8 mouse cellular contexts compared by ENCODE assay signal in genomic region chr4:54949561-54949940, GRCm38 (mm10). TPM values are rescaled to one million over a fixed set of nuclear protein-coding genes. Genes with fewer than 3 reads are reported as not detected.
DNase-seq lines count a peak whose midpoint lies in the region; ATAC-seq and TF ChIP-seq lines count a peak whose summit lies in the region.

No protein-coding gene starts in this region.

- peak overlapping the region; percentile 80 for H3K4me3 ChIP-seq in cerebellum, adult 2 months (replicated peaks; ENCODE audit: insufficient read depth, low read depth, low read length)
- peak overlapping the region; percentile 88 for H3K4me3 ChIP-seq in hindbrain, embryonic 11.5 days (ENCODE audit: low read depth, low read length)

- ATAC-seq in hindbrain, embryonic 11.5 days (ENCODE audit: low FRiP score), result no peak

- TF ChIP-seq POLR2A in cerebellum, adult 2 months (IDR thresholded peaks at IDR 0.05; ENCODE audit: borderline replicate concordance, insufficient read depth, low read length), result no peak

- TF ChIP-seq CTCF in cerebellum, adult 2 months (IDR thresholded peaks at IDR 0.05; ENCODE audit: borderline replicate concordance, insufficient read depth, low read depth, low read length), result no peak

- WGBS in cerebellum, adult 2 months, result 7% methylated on average over 7 of the region's 7 CpGs
- WGBS in hindbrain, embryonic 11.5 days, result 12% methylated on average over 7 of the region's 7 CpGs

- H3K27ac ChIP-seq in cerebellum, adult 2 months (ENCODE audit: insufficient read depth, low read length), result no peak overlapping the region
- H3K27ac ChIP-seq in hindbrain, embryonic 11.5 days (ENCODE audit: low read depth, low read length), result peak overlapping the region; percentile 97

- H3K4me2 ChIP-seq in hindbrain, embryonic 11.5 days (replicated peaks; ENCODE audit: low read depth, low read length), result peak overlapping the region; percentile 70

- H3K9ac ChIP-seq in hindbrain, embryonic 11.5 days (ENCODE audit: low read depth, low read length), result peak overlapping the region; percentile 97

- DNase-seq in cerebellum, adult 2 months, result peak; percentile 42 to 43
- DNase-seq in cerebellum, postnatal 4 days (ENCODE audit: low spot score in 2 of 2), result no peak
- peak; percentile 35 for DNase-seq in ovary, postnatal 36 days (ENCODE audit: low spot score)
- DNase-seq in ovary, postnatal 10 days (ENCODE audit: low spot score), result no peak
- DNase-seq in hindbrain, embryonic 11.5 days (ENCODE audit: low spot score), result peak; percentile 52
- peak; percentile 31 to 38 for DNase-seq in lung, postnatal 4 days
- no peak for DNase-seq in urinary bladder, postnatal 10 days (ENCODE audit: low spot score)
- DNase-seq in ovary, postnatal 14 days (ENCODE audit: low spot score), result no peak

- H3K36me3 ChIP-seq in hindbrain, embryonic 11.5 days (ENCODE audit: control insufficient read depth, insufficient read depth, low read length), result no peaks in the 10 kb centered on the region

- no peaks in the 10 kb centered on the region; the same call in 1 of the 2 replicates for H3K4me1 ChIP-seq in cerebellum, adult 2 months (ENCODE audit: control insufficient read depth, insufficient read depth, low read length)
- no peaks in the 10 kb centered on the region for H3K4me1 ChIP-seq in hindbrain, embryonic 11.5 days (replicated peaks; ENCODE audit: control insufficient read depth, insufficient read depth, low read length)

- H3K9me3 ChIP-seq in hindbrain, embryonic 11.5 days (ENCODE audit: control insufficient read depth, low read length), result no peaks in the 10 kb centered on the region

- no peaks in the 10 kb centered on the region; the same call in 1 of the 2 replicates for H3K27me3 ChIP-seq in cerebellum, adult 2 months (ENCODE audit: control insufficient read depth, insufficient read depth, low read length)
- no peaks in the 10 kb centered on the region for H3K27me3 ChIP-seq in hindbrain, embryonic 11.5 days (ENCODE audit: control insufficient read depth, insufficient read depth, low read length)

RNA-seq across cellular contexts. Expression of gene Zfp462, which starts 4.7 kb away (rescaled TPM):
- polyA plus RNA-seq in cerebellum, adult 2 months (2012; rRNA removed), result 15.9 and 17.5 TPM in 2 replicates
- polyA plus RNA-seq in hindbrain, embryonic 11.5 days (2014; fragmentation: Nextera tagmentation; extraction: Ambion mirVana), result 22.8 and 34.8 TPM in 2 replicates

Comparison
In these comparisons a context has a peak if more than half of its experiments do, and no peak if none do; other contexts are left out.
1. DNase-seq: peak in cerebellum, adult 2 months (2 of 2), ovary, postnatal 36 days (single experiment), hindbrain, embryonic 11.5 days (single experiment) and lung, postnatal 4 days (2 of 2); none in cerebellum, postnatal 4 days (0 of 2), ovary, postnatal 10 days (single experiment), urinary bladder, postnatal 10 days (single experiment) and ovary, postnatal 14 days (single experiment).